Mouse (Mus musculus): ENCODE measurements at regions not wholly inside any gene's neighbourhood (a gene's known extent, or its start where the extent isn't known, plus 50 kb on each side); places are given as distances from the start of the nearest gene placed in this dataset.

GRCm38 (mm10) chr19:29194066-29194830 lies 57.4 kb upstream of the Jak2 start:
- in situ Hi-C loops (cut with MboI, MseI), result no loop called here

DNA sequence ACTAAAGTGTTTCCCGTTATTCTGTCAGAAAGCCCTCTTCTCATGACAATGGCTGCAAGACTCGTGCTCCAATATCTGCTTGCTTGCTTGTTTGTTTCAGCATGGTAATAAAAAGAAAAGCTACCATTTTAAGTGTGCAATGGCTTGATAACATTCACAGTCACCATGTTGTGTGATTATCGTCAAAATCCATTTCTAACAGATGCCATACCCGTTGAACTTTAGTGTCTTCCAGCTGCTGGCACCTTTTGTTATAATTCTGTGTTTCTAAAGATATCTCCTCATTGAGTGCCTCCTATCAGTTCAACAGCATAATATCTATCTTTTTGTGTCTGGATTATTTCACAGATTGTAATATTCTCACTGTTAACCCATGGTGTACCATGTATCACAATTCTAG lies 55.4 kb upstream of the Jak2 start:
- in situ Hi-C loops (cut with MboI, MseI), result no loop called here

DNA sequence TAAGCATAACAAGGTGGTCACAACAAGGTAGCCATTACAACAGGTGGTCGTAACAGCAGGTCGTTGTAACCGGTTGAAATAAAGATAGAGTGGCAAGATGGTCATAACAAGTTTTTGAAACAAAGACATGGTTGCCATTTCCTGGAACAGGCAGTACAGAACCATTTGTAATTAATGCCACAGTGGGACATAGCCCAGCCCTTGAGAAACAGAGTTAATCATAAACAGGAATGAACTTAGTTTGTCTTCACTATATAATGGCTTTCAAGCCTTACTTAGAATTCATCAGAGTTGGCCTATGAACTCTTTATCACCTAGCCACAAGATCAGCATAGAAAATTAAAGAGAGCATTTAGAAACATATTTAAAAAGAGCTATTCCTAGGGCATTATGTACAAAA lies 53.0 kb upstream of the Jak2 start:
- in situ Hi-C loops (cut with MboI, MseI), result no loop called here

- in situ Hi-C loops (cut with MboI, MseI), result no loop called here
Observed at GRCm38 (mm10) chr19:29199117-29199823, 52.4 kb upstream of the Jak2 start.

GRCm38 (mm10) chr19:29201674-29202073 lies 50.0 kb upstream of the Jak2 start:
- in situ Hi-C loops (cut with MboI, MseI), result loop anchor here (5.0 kb wide), 1 partner anchor 49 kb away; no protein-coding TSS in a partner anchor

All from T-helper 2 cell (primary cell).